Mouse (Mus musculus): ENCODE results near the gene Nlrp4a.
"Not testable (repeated sequence)": the region's sequence is repeated elsewhere in the genome, so short reads cannot be mapped to it uniquely, and the experiment has no call there.

Gene Nlrp4a

GRCm38 (mm10) chr7:26434813-26435212 lies at the start of gene Nlrp4a:
Gene Nlrp4a, plus strand, starts transcription at chr7:26435113.
- no peak for DNase-seq (ENCODE audit: low spot score in 2 of 2)

DNA sequence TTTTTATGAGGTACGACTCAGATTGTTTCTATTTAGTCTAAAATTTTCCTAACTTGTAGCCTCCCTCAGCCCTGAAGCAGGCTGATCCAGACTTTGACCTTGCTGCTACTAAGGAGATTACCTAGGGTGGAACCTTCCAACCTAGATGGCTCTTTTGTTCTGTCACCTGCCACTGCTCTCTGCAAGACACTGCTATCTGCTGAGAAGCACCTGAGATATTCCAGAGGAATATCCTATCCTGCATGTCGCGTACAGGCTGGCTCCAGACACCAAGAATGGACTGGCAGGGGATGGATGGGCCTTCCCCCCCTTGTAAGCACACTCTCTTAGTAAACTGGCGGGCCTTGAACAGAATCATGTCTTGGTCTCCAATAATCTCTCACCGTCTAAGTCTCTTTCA lies 48.2 kb upstream of the Nlrp4a start:
- not testable (repeated sequence) for DNase-seq (ENCODE audit: low spot score in 2 of 2)

- DNase-seq (ENCODE audit: low spot score in 2 of 2) = not testable (repeated sequence)
Observed at GRCm38 (mm10) chr7:26391137-26391536, 43.8 kb upstream of the Nlrp4a start.

DNA sequence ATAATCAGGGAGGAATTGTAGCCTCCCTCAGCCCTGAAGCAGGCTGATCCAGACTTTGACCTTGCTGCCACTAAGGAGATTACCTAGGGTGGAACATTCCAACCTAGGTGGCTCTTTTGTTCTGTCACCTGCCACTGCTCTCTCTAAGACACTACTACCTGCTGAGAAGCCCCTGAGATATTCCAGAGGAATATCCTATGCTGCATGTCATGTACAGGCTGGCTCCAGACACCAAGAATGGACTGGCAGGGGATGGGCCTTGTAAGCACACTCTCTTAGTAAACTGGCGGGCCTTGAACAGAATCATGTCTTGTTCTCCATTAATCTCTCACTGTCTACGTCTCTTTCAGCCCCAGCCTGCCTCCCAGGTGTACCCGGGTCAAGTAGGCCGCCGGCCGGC lies 43.1 kb upstream of the Nlrp4a start:
- not testable (repeated sequence) for DNase-seq (ENCODE audit: low spot score in 2 of 2)

GRCm38 (mm10) chr7:26403600-26403999 lies 31.3 kb upstream of the Nlrp4a start, which contains the start of gene Nlrp9c:
Gene Nlrp9c, minus strand, starts transcription at chr7:26403700.
- not testable (repeated sequence) for DNase-seq (ENCODE audit: low spot score in 2 of 2)

DNA sequence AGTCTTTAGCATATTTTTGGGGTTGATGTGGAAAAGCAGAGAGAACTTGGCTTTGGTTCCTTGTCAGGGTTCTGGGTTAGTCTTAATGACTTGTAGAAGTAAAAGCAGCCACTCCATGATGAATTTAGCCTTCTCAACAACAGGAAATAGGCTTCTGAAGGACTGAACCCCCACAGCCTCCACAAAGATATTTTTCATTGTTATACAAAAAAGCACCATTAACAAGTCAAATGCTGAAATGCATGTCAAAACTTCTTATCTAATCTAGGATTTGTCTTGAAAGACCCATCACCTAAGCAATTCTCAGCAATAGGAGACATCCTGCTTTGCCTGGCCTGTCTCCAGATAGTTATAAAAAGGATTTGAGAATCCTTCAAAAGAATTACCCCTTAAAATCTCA lies 41.8 kb downstream of the Nlrp4a start:
- DNase-seq (ENCODE audit: low spot score in 2 of 2) = no peak

DNA sequence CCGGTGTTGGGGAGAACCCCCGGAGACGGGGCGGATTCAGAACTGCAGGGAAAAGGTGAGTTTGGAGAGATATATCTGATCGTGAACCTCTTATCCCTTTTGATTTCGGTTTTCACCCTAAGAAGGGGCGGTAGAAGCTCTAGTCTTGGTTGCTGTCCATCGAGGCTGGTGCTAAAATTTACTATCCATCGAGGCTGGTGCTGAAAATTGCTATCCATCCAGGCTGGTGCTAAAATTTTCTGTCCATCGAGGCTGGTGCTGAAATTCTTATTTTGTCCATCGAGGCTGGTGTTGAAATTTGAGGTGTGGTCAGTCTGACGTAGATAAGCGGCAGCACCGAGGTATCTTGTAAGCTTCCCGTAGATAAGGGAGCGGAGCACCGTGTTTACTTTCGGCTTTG lies 54.6 kb downstream of the Nlrp4a start:
- not testable (repeated sequence) for DNase-seq (ENCODE audit: low spot score in 2 of 2)
